Mouse (Mus musculus) embryo, embryonic 11.5 days (tissue): ENCODE measurements around the gene Adarb1.
"Not testable (repeated sequence)": the region's sequence is repeated elsewhere in the genome, so short reads cannot be mapped to it uniquely, and the experiment has no call there.

ENCODE experiments used
- DNase-seq: peaks from one replicate; pipeline ENCODE4 v3.0.0-alpha.2; 2012; ENCODE audit warnings: low read depth, low spot score

Gene Adarb1

DNA sequence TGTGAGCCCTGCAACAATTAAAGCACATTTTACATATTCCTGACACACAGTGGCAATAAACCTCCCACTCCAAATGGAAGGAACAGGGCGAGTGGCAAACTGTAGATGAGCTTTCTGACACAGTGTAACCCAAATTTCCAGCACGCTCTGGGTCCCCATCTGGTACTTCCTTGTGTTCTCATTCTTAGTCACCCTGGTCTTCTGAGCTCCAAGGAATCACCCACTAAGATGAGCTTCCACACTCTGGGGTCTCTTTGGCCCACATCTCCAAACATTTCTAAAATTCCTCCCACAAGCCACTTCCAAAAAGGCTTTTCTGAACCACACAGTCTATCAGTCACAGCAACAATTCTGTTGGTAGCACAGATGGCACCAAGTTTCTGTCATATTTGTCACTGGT is 102.4 kb downstream of the Adarb1 start:
- DNase-seq, result no peak

DNA sequence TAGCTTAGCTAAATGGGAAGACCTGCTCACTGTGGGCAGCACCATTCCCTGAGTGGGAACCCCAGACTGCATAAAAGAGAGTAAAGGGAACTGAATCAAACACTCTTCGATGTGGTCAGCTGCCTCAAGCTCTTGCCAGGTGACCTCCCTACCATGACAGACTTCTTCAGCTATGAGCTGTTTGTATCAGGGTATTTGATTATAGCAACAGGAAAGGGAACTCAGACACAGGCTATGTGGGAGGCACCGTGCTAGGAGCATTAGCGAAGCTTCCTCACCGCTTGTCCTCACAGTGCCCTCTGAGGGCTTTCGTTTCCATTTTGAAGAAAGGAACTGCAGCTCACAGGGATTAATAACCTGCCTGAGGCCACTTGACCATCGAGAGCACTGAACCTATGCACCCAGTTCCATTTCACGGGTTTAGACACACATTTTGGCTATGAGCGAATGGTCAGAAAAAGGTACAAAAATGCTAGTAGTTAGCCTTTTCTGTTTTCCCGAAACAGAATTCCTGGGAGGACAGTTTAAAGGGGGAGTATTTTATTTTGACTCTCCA is 103.3 kb downstream of the Adarb1 start:
- no peak for DNase-seq

DNA sequence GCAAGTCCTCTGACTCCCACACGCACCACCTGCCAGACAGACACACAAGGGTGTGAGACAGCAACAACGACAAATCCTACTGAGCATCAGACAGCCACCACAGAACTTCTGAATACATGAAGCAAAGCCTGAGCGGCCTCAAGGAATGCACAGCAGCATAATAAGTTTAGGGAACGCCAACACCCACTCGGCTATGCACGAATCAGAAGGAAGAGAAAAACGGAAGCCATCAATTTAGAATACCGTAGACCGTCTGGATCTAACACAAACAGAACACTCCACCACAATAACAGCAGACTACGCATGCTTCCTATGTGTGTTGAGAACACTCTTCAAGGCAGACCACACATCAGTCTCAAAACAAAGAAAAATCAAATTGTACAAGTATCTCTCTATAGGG is 109.1 kb downstream of the Adarb1 start:
- no peak for DNase-seq

DNA sequence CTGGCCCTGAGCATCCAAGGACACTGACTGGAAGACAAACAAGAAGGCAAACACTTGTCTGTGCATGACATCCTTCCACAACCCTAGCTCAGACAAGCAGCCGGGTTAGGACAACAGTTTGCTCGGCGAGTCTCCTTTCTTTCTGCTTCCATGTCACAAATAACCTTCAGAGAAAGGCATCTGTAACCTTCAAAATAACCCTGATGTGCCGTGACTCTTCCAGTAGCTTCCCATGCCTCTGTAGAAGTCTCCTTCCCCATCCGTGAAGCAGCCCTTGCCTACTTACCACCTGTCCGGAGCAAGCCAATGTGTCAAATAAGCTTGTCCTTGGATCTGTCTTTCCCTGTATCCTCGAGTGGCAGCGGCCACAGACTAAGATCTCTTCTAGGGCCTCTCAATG is 112.3 kb downstream of the Adarb1 start:
- DNase-seq, result no peak

DNA sequence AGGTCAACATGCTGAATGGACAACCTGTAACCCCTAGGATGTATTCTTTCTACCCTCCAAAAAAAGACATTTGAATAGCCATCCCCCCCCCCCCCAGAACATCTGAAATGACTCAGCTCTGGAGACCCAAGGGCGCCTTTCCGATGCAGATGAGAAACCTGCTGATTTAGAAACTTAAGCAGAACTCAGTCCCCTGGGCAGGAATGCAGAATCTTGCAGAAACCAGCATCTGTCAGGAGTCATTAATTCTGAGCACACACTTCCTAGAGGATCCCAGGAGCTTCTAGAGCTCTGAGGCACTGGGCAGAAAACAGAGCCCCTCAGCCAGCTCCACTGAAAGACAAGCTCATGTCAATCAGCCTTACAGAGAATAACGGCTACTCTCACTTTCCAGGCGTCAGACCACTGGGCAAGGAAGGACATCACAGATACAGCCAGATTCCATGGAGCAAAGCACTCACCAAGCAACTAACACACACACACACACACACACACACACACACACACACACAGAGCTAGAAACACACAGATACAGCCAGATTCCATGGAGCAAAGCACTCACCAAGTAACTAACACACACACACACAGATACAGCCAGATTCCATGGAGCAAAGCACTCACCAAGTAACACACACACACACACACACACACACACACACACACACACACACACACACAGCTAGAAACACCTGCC is 113.1 kb downstream of the Adarb1 start:
- no peak for DNase-seq

DNA sequence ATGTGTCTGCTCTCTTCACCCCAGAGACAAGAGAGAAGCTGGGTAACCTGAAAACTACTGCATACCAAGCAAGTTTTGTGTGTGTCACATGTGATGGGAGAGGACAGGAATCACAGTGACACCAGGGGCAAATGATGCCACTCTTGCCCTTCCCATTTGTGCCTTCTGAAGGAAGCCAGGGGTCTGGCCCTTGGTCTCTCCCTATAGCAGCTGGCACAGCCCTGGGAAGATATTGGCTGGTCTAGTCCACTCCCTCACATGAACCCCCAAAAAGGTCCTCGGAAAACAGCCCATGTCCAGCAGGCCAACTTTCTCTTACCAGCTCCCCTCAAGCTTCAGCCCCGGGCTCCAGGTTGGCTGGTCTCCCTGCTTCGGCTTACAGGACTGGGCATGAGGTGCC is 113.7 kb downstream of the Adarb1 start:
- DNase-seq, result no peak

DNA sequence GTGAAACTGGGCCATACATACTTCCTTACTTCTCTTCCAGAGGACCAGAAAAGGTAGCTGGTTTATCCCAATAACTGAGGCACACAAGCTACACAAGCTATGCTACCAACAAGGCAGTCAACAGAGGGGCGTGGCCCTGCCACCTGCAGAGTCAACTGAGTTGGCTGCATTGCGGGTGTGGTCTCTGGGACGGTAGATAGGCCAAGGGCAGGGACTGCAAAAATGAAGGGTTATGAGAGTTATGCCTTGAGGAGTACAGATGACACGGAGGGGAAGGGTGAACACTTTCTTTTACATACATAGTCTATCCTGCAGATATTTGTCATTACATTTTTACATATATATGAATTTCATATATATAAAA is 117.2 kb downstream of the Adarb1 start:
- DNase-seq, result no peak

DNA sequence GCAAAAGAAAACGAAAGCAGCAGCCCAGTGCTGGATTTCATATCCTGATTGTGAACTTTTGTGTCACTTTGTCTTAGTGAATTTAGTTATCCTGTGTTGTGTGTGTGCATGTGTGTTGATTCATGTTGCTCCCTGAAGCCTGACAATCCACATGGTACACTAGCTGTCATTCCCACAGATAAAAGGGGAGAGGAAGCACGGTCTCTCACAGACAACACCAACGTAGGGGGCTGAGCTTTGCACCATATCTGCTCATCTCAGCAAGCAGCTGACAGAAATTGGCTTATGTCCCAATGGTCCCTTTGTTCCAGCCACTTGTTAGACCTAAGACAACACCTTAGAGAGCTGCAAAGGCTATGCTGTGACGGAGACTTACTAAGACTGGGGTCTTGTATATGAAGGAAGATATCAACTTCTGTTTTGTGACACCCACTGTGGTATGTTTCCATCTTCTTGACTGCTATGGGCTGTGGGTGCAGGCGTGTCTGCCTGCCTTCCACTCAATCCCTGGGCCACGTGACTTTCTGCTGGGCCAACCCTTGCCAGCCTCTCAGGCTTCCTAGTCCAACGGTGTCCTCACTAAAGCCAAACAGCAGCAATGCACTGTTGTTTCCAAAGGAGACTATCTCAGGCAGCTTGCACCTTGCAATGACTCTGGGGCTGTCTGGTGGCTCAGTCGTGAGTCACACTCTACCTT is 117.7 kb downstream of the Adarb1 start:
- no peak for DNase-seq

DNA sequence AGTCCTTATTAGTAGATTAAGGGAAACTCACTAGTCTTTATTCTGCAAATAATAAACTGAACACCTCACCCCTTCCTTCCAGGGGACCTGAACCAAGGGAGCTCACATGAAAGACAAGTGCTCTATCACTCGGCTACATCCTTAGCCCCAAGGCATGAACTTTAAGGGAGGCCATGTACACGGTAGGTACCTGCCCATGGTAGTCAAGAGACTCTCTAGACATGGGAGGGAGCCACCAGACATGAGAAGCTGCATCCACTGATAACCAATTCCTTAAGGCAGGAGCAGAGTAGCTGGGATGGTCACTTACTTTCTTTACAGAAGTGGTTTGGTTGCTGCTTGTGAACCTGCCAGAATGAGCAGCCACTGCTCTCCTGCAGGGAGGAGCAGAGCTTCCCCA is 118.9 kb downstream of the Adarb1 start:
- DNase-seq, result no peak

DNA sequence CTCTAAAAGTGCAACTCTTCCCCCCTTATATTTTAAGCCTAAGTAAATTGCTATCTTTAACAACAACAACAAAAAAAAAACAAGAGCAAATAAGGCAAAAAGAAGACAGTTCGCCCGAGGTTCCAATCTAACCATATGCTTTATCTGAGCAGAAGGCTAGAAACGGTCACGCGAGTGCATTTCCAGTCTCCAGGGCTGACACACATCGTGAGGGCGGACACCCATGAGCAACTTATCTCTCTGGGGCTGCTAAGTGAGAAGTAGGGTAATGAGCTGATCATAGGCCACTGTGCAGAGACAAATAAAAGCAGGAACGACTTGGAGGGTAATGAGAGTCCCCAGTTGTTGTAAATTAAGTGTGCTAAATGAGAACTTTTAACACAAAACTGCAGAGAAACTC is 119.4 kb downstream of the Adarb1 start:
- no peak for DNase-seq

DNA sequence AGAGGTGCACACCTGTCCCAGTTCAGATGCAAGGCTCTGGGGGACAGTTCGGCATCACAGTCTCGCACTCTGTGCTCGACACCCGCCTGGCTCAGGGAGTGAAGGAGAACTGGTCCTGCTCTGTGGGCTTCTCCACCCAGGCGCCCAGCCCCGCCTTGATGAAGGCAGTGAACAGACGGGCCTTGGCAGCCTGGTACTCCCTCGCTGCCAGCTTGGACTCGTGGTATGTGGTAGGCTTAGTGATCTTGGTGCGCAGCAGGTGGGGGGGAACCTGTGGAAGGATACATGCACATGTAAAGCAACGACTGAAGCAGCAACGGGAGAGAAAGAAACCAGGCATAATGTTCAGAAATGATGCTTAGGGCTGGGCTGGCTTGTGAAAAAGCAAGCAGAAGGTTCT is 123.4 kb downstream of the Adarb1 start:
- no peak for DNase-seq

DNA sequence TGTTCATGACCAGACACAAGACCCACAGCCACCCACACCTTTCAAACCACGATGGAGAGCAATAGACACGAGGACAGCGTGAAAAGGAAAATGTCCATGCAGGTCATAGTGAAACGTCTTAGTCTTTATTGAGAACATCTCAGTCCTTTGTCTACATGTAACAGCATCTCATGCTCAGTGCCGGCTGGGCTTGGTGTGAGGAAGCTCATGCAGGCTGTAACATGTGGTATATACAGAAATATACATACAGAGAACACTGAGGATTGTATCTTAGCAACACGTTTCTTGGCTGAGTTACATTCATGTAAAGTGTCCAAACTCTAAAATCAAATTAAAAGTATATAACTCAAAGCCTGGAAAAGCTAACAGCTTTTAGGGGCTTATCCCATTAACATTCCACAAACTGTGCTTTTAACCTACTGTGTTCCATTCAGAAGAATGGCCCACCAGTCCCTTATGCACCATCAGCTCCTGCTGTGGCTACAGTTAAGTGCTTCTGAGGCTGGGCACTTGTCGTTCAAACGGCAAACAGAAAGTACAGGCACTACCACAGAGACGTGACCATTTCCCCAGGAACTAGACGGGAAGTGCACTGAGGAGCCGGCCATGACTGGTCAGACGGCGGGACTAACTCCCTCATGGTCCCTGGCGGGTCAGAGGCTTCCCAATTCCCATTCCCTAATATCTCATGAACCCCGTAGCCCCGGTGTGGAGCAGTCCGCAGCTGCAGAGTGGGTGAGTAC is 127.3 kb downstream of the Adarb1 start:
- DNase-seq, result no peak

DNA sequence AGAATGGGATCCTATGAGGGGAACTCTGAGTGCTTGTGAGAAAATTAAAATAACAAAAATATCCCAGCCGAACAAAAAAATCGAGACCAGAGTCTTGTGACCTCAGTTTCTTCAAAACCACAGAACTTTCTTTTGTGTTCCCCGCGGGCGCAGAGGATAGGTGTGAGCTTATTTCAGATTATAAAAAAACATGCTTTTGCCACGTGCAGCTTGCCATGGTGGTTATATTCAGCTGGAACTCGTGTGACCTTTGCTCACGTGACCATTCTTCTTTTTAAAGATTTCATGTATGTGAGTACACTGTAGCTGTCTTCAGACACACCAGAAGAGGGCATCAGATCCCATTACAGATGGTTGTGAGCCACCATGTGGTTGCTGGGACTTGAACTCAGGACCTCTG is 128.5 kb downstream of the Adarb1 start:
- DNase-seq, result no peak

DNA sequence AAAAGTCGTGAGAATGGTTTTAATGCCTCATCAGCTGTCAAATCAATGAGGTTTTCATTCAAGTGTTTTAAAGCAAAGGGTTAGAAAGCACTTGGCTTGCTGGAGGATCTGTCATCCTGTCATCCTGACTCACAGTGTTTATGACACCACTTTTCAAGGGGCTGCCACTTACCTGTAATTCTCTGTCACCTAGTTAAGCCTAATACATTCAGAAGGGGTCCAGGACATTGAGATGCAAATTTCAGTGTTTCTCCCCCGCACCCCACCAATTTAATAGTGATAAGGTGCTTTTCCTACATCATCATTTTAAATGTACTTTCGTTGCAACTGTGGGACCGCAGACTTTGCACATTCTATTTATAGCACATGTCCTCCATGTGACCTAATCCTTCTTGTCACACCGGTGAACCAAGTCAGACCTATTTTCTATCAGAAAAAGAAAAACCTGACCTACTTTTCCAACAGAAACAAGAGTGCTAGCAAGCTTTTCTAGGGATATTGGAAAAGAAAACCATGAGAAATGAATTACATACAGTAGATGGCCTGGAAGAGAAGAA is 129.4 kb downstream of the Adarb1 start:
- no peak for DNase-seq

DNA sequence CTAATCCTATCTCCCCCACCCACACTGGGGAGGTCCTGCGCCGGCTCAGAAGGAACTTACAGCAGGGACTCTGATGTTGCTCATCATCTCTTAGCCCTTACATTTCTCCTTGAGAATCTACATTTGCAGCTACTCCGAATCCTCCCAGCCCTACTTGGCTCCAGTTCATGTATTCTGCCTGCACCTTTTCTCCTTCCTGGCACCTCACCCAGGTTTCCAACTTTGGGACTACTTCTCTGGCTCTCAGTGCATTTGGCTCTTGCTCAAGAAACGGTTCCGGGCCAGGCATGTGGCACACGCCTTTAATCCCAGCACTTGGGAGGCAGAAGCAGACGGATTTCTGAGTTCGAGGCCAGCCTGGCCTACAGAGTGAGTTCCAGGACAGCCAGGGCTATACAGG is 130.4 kb downstream of the Adarb1 start:
- DNase-seq, result no peak

DNA sequence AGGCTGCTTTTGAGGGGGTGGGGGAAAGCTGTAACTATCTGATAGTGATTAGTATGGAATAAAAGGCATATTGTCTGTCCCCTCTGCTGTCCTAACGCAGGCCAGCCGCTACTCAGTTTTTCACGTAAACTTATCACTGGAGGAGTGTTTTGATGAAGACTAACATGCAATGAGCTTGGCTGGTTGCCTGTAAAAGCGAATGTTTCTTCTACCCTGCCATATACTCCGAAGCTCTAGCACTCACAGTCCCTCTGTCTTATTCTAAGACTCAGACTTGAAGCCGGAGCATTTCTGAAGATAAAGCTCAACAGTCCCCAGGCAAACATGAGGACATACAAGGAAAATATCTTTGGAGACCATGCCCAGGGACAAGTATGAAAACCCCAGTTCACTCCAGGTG is 133.2 kb downstream of the Adarb1 start:
- no peak for DNase-seq

DNA sequence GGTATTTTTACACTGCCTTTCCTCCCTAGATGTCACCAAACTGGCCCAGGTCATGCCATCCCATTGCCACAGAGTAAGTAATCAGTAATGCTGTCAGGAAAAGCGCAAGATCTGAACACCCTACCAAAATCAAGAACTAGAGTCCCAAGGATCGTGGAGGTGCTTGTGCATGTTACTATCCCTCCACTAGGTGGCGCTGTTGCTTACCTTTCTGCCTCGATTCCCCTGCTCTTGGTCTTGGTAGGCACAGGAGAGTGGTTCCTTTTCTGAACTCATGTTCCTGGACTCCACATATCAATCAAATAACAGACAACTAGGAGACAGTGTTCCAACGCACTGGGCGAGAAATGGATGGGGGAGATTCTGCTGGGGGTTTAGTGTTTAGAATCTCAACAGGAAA is 135.2 kb downstream of the Adarb1 start:
- peak; percentile 71 for DNase-seq

DNA sequence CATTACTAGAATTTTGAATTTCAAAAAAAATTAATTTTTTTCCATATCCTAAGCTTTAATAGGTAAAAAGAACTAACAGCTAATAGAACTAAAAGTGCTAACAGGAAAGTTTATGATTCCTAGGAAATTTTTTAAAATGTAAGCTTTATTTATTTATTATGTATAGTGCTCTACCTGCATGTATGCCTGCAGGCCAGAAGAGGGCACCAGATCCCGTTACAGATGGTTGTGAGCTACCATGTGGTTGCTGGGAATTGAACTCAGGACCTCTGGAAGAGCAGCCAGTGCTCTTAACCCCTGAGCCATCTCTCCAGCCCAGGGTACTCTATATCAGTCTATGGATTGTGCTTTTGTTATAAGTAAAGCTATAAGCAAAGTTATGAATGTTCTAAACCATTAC is 136.0 kb downstream of the Adarb1 start:
- not testable (repeated sequence) for DNase-seq

DNA sequence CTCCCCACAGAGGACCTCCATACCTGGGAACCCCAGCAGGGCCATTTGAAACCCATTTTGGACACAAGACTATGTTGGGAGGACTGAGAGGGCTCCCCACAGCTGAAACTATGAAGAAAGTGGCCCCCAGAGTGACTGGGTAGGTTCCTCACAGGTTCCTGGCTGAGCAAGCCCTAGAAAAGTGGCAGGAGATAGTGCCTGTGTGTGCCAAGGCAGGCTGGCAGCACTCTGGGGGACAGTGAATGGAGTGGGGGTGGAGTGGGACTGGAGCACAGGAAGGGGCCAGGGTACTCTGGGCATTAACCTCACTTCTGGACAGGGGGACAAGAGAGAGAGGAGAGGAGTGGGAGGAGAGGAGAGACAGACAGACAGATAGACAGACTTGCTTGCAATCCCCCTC is 144.3 kb downstream of the Adarb1 start:
- no peak for DNase-seq

DNA sequence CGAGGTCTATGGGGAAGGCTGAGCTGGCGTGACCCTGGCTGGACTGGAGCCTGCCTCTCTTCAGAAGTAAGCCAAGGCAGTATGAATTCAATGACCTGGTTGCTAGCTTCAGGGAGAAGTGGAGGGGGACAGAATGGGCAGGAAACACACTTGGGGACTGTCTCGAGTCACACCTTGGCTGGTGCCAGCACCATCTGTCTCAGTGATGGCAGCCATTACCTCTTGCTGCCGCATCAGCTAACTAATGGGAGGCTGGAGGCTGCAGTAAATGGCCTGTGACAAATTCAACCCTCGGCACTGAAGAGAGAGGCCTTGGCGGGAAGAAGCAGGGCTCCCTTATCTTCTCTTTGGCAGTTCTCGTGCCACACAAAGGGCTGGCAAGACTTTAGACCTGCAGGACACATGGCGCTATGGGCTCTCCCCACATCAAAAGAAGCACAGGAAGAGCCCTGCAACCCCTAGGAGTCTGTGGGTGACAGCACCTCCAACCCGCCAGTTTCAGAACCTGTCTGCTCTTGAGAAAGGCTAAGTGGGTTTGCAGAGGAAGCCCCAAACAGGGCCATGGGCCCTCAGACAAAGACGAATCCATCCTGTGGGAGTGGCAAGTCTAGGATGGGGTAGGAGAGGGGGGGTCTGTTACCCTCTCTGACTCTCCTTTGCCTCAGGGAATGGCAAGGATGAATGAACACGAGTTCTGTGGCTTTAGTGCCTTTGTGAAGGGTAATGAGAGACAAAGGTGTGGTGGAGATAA is 144.9 kb downstream of the Adarb1 start:
- DNase-seq, result no peak

DNA sequence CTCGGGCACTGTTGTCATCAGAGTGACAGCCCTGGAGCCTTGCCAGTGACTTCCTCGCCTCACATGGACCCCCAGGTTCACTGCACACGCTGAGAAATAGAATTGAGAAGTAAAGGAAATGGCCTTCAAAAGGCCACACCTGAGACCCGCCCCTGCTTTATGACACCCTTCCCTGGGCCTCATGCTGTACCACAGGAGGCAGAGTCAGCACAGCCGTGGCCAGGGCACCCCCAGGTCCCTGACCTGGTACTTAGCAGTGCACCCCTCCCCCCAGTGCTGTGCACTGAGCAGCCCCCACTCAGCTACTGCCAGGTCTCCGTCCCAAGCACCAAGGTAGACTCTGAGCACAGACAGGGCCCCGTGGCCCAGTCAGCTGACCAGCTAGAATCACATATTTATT is 148.9 kb downstream of the Adarb1 start:
- DNase-seq, result no peak

DNA sequence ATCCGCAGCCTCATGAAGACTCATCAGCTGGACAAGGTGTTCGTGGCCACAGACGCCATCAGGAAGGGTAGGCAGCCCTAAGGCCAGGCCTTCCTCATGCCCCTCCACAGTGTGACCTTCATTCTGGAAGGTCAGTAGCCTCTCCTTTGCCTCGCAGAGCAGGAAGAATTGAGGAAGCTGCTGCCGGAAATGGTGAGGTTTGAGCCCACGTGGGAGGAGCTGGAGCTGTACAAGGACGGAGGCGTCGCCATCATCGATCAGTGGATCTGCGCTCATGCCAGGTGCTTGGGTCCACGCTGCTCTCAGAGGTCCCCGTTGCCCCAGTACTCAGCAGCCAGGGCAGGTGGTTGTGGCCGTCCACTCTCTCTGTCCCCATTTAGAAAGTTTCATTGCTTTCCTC is 151.0 kb downstream of the Adarb1 start:
- DNase-seq, result no peak
